Mouse (Mus musculus): ENCODE measurements at regions not wholly inside any gene's neighbourhood (a gene's known extent, or its start where the extent isn't known, plus 50 kb on each side); places are given as distances from the start of the nearest gene placed in this dataset.

DNA sequence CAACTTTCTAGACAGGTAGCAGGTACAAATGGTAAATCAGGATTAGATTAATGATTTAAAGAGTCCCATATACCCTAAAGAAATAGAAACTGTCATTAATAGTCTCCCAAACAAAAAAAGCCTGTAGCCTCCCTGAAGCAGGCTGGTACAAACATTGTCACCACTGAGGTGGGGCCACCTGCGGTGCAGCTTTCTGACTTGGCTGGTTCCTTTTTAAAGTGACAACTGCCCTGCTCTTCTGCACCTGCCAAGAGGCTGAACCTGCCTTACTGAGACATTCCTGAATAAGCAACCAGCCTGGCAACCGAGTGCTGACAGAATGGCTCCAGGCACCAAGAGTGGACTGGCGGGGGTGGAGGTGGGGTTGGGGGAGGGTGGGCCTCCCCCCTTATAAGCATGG, 687.0 kb upstream of the Vrk2 start:
- no peak for DNase-seq

- DNase-seq: peak; percentile 49
These were observed 670.5 kb upstream of the Vrk2 start for GRCm38 (mm10) chr11:27264253-27264652.

GRCm38 (mm10) chr11:27258521-27258920, 664.7 kb upstream of the Vrk2 start:
- no peak for DNase-seq

- DNase-seq: no peak
These were observed 642.1 kb upstream of the Vrk2 start for GRCm38 (mm10) chr11:27235884-27236283.

DNA sequence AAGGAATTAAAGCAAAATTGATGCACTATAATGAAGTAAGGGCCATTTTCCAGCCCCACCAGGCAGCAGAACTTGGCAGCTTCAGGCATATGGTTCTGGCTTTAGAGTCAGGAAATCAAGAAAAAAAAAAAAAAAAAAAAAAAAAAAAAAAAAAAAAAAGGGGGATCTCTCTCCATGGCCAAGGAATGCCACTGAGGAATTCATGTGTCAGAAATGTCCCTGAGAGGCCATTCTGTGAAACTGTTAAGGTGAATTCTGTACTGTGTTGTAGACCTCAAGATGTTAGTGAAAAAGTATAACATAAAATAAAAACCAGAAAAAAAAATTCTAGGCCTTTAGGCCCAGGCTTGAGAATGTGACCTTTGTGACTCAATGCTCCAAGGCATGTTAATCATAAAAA, 632.7 kb upstream of the Vrk2 start:
- DNase-seq: no peak

GRCm38 (mm10) chr11:27222436-27222835, 628.6 kb upstream of the Vrk2 start:
- no peak for DNase-seq

DNA sequence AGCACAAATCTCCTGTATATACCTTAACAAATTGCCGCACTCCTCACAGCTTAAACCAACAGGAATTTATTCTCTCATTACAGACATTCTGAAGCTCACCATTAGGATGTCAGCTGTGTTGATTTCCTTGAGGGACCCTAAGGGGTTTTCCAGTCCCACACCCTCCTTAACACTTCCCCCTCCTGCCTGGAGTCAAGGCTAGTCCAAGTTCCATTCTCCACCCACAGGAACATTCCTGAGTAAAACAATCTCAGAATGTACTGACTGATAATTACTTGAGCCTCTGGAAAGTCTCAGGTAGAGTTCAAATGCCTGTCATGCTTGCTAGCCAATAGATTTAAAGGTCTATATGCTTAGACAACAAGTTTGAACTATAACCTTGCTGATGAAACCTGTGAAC, 628.2 kb upstream of the Vrk2 start:
- DNase-seq: no peak

- no peak for DNase-seq
These were observed 626.2 kb upstream of the Vrk2 start for GRCm38 (mm10) chr11:27219715-27220699.

DNA sequence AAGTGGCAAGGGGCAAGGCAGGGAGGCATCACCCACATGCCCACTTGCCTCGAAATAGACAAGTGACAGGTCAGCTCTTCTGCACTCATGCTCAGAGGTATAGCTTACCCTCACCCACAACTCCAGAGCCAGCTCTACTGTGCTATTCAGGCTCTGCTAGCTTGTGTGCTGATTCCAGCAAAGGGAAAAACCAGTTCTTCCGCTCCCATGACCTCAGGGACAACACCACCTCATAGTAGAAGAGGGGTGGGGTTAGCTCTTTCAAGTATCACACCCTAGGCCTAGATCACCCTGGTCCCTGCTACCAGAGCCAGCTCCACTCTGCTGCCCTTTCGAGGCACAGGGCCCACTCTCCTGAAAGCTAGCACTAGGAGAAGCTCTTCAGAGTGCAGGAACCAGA, 622.0 kb upstream of the Vrk2 start:
- no peak for DNase-seq

DNA sequence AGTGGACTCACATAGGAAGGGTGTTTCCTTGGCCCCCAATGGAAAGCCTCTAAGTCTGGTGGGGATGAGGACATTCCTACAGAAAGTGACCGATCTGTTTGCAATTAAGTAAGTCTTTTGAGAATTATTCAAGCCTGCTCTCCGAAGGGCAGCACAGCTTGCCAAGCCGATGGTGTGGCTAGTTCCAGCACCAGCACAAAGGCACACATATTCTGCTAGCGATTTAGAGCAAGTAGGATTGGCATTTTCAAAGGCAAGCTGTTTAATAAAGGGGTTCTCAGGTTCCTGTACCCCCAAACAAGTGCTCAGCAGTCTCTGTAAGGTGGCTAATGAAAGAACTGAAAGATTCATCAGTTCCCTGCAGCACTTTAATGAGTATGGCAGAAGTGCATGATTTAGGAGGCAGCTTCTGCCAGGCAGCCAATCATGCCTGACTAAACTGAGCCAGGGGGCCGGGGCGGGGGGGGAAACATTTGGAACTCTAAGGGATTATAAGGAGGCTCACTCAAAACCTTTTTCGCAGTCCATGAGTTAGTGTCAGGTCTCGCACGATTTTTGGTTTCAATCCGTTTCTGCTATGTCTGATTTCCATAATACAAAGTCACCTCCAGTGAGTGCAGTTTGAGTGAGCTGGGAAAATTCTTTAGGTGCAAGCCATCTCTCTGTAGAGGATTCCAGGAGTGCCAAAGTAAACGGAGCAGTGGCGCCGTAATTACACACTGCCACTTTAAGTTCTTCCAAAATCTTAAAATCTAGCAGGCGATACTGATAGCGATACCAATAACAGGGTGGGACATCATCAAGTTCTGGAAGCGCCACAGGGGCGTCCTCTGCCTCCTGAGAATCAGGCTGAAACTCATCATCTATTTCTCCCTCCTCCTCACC, 609.8 kb upstream of the Vrk2 start:
- DNase-seq: no peak

GRCm38 (mm10) chr11:27184035-27184434, 590.2 kb upstream of the Vrk2 start:
- DNase-seq: no peak

DNA sequence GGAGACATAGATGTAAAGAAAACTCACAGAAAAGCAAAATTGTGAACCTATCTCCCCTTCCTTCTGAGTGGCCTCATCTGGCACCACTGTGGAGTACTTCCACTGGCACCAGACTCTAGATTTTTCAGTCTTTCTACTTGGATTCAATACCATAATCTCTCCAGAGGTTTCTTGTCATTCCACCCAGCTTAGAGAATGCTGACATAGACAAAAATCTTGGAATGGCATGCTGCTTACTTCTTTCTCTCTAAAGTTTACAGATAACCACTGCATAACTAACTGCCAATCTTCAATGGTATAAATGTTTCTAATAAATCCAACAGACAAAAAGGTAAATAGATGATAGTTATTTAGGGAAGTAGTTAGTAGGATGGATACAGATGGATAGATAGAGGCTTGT, 589.6 kb upstream of the Vrk2 start:
- no peak for DNase-seq

- DNase-seq: no peak
These were observed 566.6 kb upstream of the Vrk2 start for GRCm38 (mm10) chr11:27160411-27160810.

All from adrenal gland, postnatal 14 days (tissue).